Mouse (Mus musculus) naive thymus-derived CD4-positive, alpha-beta T cell, adult 2 months (primary cell): ENCODE measurements around the gene Tesk2.
"Not testable (repeated sequence)": the region's sequence is repeated elsewhere in the genome, so short reads cannot be mapped to it uniquely, and the experiment has no call there.

Experiments used
- DNase-seq: peaks from one replicate; pipeline ENCODE4 v3.0.0-alpha.2; 2011; ENCODE audit warnings: low read depth

Gene Tesk2

DNA sequence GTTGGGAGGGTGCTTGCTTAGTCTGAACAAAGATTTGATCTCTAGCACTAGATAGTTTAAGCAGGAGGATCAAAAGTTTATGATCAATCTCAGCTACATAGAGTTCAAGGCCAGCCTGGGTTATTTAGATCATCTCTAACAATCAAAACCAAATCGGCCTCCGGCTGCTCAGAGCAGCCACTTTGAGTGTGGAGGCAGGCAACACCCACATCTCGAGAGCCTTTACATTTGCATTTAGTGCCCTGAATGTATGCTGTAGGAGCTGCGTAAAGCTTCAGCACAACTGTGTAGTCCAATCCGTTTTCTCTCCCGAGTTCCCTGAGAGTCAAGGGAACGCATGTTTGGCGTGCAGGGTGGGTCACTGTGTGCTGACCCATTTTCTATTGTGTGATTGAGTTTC lies 71.7 kb downstream of the Tesk2 start:
- DNase-seq, result no peak

DNA sequence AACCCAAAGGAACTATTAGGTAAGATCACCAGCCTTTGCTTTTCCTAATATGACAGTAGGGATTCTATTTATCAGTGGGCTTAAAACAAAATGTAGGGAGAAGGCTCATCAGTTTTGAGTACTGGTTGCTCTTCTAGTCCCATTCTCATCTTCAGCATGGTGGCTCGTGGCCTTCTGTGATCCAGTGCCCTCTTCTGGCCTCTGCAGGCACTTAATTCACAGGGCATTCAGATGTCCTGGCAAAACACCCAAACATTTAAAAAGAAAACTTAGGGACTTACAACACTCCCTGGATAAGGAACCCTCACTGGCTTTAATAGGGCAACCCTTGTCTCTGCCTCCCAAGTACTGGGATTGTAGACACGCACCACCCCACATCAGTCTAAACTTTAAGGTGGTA lies 73.5 kb downstream of the Tesk2 start:
- DNase-seq, result no peak

DNA sequence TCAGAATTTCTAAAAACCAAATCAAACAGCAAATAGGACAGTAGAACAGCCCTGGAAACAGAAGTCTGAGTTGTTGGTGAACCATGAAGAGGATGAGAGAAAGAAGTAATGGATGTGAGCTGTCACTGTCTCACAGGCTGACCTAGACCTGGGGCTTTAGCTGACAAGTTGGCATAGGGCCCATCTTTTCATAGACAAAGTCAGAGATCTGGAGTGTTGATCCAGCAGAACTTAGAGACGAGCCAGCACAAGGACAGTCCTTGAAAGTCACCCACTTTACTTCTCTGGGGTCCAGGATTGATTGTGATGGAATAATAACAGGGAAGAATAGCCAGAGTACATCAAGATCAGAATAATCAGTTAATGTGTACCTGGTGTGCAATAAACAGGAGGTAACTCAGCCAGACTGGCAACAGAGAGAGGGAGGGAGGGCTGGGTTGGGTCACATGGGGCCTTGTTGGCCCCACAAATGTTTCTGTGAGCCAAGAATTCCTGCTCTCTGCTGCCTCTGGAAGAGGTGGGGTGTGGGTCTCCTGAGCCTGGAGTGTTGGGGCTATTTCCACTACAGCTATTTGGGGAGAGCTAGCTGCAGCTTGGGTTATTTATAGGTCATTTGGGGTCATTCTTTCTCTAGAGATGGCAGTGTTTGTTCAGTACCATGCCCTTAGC lies 75.8 kb downstream of the Tesk2 start:
- no peak for DNase-seq

DNA sequence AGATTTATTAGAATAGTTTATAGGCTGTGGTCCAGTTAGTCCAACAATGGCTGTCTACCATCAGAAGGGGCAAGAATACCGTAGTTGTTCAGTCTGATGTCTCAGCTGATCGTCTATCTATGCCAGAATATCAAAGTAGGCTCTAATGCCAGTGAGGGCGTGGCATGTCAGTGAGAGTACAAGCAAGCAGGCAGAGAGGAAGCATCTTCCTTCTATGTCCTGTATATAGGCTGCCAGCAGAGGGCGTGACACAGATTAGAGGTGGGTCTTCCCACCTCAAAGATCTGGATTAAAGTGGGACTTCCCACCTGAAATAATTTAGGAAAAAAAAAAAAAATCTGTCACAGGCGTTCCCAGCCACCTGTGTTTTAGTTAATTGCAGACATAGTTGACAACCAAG lies 79.2 kb downstream of the Tesk2 start:
- peak; percentile 56 for DNase-seq

DNA sequence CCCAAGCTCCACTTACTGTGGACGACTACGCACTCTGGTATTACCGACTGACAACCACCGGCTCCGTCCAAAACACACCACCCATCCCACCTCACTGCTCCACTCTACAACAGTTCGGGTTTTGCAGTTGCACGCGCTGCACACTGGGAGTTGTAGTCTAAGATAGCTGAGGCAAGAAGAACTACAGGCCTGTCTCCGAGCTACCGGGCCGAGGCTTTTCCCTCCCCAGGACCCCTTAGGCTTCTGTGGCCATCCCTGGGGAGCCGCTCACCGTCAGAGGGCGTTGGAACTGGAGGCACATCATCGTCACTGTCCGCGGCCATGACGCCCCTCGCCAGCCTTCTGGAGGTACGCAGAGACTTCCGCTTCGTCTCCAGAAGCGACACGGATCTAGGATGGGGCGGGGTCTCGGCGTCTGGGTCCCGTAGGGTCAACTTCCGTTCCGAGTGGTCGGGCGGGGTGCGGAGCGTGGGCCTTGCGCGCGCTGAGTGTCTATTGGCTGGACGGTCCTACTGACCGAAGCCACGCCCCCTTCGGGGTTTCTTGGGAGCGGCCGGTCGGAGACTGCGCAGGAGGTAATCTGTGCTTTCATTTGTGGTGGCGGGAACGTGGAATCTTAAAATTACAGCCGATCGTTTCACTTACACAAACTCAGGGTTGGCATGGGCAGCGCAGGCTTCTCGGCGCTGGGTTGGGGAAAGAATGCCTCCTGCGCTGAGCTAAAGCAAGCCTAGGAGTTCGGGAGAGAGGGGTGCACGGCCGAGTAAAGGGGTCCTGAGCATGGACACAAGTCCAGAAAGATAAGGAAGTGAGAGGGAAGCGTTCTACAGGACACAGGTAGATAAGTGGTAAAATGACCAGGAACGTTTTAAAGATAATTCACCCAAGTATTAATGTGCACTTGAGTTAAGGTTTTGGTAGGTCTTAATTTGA lies 86.7 kb downstream of the Tesk2 start, which contains the start of the genes Toe1 and Mutyh:
TSS of gene Toe1 (minus strand) at position 444 of the 933 bp plus-strand sequence.
TSS of gene Mutyh (plus strand) at position 527 of the 933 bp plus-strand sequence.
- peak; percentile 94 for DNase-seq

DNA sequence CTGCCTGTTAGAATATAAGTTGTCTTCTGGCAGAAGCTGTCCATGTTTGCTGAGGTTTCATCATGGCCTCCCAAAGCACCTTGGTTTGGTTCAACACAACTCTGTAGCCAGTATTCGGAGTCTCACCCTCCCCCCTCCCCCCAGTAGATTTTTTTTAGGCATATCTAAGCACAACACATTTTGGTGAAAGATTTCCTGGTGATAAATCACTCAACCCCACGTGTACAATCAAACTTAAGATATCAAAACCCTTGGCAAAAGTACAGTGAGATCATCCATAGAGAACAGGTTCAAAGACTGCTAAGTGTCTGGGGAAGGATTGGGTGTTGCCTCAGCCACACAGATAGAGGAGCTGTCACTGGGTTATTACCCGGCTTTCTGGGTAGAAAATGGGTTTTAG lies 90.3 kb downstream of the Tesk2 start:
- DNase-seq, result no peak

DNA sequence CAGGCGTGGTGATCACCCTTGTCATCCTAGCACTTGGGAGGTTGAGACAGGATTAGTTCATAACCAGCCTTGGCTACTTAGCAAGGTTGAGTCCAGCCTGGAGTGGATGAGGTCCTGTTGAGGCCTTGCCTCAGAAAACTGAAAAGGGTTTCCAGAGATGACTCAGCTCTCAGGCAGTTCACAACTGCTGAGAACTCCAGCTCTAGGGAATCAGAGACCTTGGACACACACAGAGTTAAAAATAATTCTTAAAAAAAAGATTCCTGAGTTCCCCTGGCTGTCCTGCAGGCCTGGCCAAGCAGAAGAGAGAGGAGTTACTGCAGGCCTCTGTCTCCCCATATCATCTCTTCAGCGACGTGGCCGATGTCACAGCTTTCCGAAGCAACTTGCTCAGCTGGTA lies 94.5 kb downstream of the Tesk2 start:
- no peak for DNase-seq

DNA sequence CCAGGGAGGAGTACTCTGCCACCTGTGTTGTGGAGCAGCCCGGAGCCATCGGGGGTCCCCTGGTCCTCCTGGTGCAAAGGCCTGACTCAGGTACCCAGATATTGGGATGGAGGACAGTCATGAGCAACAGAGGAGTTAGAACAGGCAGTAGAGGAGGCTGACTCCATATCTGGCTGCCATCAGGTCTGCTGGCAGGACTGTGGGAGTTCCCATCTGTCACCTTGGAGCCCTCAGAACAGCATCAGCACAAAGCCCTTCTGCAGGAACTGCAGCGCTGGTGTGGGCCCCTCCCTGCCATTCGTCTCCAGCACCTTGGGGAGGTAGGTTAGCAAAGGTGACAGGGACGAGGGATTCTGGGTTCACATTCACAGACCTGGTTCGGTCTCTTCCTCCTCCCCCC lies 96.7 kb downstream of the Tesk2 start:
- DNase-seq, result no peak

DNA sequence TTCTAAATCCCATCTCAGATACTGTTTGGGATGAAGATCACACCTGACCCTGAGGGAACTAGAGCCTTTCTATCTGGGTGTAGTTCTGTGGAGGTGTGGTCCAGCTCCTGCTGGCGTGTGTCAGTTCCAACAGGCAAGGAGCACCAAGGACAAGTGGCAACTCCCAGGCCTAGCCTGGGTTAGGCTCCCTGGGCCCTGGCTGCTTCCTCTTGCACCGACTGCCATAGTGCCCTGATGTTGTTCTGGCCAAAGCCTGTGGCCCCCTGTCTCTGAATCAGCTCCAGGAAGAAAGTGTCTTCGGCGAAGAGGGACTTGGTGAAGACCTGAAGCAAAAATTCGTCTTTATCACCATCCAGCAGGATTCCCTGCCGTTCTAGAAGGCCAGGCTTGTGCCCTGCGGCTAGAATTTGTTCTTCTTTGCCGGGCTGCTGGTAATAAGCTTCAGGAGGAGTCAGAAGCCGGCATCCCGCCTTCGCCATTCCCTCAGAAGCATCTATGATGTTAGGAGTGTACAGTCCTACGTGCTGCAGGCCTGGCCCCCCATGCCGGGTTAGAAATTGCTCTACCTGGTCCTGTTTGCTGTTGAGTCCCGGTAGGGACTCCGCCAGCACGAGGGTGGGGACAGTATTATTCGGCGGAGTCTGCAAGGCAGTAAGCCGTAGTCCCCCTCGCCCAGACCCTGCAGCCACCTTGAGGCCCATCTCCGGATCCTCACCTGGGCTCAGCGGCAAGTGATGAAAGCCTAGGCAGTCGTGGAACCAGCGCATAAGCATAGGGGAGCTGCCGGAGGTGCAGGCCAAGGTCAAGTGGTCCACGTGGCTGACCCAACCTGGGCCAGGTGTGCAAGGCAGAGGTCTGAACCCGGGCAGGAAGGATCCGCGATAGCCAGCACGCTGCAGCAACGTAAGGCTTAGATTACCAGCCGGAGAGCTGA lies 99.5 kb downstream of the Tesk2 start:
- DNase-seq, result no peak

DNA sequence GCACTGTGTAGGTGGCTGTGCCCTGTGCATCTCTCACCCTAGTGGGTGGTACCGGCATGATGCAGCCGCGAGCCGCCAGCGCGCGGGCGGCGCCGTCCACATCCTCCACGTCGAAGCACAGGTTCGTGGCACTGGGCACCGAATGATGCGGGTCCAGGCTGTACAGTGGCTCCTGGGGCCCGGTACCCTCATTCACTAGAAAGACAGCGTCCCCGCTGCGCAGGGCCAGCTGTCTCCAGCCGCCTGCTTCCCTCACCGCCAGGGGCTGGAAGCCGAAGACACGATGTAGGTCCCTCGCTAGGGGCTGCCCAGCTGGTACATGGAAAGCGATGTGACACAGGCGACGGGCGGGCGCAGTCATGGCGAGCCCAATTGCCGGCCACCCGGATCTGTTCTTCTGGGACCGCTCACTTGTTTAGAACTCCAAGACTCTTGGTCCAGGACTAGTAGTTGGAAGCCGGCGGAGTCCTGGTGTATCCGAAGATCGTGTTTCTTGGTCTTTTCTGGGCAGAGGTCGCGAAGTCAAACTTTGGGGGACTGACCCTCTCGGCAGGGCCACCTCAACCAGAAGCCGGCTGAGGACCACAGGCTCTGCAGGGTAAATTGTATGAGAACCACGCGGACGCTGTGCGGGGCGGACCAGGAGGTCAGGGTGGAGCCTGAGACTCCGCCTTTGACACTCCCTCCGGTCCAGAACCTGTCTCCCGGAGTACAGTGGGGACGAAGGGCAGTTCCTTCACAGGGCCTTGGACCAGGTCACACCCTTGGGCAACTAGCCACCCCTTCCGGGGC lies 100.3 kb downstream of the Tesk2 start:
- peak; percentile 64 for DNase-seq

DNA sequence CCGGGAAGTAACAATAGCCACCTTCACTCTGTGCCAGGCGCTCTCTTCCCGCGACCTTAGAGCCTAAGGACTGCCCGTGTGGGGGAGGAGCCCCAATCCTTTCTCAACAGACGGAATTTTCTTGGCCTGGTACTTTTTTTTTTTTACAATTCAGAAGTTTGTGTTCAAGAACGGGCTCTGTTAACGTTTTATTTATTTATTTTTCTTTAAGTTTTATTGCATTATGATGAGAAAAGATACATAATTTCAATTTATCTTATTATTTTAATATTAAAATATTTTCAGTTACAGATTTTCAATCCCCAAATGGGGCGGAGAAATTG lies 100.9 kb downstream of the Tesk2 start, which contains the start of gene Hpdl:
TSS of gene Hpdl (minus strand) at position 14 of the 323 bp plus-strand sequence.
- DNase-seq, result no peak

DNA sequence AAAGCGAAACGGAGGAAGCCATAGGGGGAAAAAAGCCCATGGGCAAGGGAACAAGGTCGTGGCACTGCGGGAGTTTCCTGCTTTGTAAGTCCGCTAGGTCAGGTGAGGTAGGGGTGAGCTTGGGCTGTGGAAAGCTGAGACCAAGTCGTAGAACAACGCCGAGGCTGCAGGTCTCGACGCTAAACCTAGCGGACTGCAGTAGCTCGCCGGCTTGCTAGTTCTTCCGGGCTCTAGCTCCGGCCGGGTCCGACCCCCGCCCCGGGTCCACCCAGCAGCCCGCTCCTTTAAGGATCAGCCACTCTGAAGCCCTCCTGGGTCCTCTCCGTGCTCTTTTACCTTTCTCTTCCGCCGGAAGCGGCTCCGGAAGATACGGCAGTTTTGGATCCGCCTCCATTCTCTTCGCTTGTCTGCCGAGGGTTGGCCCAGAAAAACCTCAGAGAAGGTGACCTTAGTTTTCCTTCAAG lies 103.8 kb downstream of the Tesk2 start:
- peak; percentile 81 for DNase-seq

DNA sequence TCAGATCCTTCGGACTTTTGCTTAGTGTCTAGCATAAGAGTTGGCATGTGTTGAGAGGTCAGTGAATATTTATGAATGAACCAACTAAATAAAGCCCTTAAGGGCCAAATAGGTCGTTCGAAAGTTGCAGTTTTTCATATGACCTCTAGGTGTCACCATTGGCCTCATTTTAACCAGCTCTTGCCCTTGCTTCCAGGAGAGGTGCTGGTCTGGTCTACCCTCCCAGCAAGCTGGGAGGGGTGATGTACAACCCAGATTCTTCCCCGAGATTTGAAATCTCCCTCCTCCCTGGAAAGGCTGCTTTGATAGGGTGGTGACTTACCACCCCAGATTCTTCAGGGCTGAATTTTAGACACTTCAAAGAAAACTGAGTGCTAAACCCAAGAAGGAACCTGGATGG lies 107.1 kb downstream of the Tesk2 start:
- peak; percentile 86 for DNase-seq

DNA sequence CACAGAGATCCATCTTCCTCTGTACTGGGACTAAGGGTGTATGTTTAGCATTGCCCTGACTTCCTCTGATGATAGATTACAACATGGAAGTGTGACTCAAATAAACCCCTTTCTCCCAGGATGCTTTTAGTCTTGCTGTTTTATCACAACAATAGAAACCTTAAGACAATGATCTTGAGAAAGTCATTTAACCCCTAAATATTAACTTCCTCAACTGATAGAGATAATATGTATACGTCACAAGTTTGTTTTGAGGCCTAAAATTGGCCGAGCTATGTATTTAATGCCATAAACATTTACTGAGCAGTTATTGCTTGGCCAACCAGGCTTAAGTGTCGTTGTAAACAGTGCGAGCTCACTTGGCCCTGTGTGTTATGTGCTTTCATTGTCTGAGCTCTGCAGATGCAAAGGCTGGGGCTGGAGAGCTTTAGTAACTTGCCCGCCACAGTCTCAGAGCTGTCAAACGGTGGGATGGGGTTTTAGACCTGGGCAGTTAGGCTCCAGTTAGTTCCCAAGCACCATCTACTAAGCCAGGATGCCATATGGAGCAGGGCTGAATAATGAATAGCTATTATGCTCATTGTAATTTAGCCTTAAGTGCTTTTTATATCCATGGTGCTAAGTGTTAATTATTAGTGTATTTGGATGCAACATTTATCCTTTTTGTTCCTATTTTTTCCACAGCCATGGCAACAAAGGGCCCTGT lies 108.8 kb downstream of the Tesk2 start:
- no peak for DNase-seq

DNA sequence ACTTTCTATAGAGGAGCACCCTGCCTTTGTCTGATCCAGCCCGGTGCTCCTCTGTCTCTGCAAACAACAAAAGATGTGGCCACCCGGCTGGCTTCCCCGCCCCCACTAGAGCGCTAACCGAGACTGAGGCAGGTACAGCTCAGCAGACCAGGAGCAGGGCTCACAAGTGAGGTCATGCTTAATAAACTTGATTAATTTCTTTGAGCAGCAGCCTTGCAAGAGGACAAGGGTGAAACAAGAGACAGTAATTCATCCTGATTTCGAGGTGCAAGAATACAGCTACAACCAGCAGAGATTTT lies 109.3 kb downstream of the Tesk2 start:
- no peak for DNase-seq

DNA sequence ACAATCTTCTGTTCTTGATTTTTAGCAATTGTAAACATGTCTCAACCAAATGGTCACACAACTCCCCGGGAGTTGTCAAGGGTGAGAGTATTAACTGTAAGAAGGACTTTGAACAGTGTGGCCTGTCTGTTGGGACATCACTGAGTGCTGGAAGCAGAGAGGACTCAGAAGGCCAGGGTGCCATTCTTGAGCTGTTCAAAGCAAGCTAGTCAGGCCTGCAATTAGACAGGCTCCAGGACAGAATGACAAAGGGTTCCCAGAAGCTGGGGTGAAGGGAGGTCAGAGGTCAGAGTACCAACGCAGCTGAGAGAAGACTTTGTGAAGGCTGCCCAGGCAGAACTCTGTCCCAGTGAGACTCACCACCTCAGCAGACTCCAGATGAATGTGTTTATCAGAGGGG lies 118.3 kb downstream of the Tesk2 start:
- DNase-seq, result no peak

DNA sequence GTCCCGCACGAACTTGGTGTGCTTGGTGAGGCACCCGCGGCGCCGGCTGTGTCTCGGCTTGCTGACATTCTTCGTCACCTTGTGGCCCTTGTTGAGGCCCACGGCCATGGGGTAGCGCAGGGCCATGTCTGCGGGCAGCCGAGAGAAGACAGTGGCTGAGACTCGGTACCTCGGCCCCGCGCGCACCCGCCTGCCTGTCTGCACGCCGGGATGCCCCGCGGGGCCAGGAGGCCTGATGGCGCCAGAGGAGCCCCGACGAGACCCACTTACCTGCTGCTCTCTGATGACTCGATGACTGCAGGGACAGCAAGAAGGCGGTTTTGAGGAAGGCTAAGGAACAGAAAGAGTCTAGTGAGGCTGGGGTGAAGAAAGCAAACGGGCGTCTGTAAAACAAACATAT lies 119.3 kb downstream of the Tesk2 start:
- not testable (repeated sequence) for DNase-seq

DNA sequence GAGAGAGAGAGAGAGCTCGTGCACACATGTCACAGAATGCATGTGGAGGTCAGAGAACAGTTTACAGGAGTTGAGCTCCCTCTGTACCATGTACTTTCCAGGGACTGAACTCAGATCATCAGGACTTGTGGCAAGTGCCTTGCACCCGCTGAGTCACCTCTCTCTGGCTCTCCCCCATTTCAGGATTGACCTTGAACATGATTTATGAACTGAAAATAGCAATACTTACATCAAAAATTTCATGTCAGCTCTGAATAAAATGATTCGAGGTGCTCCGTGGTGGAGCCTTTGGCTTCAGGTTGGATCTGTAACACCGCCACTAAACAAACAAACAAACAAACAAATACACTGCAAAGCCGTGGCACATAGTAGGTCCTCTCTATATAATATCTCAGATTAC lies 120.1 kb downstream of the Tesk2 start:
- DNase-seq, result no peak

DNA sequence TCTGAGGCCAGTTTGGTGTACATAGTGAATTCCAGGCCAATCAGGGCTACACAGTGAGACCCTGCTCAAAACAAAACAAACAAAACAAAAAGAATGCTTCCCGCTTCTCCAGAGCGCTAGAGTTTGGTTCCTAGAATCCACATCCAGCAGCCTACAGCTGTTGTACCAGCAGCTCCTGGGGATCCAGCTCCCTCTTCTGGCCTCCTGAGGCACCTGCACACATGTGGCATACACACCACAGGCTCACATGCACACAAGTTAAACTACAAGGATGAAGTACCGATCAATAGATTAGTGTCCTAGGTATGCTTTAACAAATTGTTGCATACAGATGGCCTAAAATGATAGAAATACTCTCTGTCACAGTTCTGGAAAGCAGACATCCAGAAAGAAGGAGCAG lies 123.6 kb downstream of the Tesk2 start:
- no peak for DNase-seq

DNA sequence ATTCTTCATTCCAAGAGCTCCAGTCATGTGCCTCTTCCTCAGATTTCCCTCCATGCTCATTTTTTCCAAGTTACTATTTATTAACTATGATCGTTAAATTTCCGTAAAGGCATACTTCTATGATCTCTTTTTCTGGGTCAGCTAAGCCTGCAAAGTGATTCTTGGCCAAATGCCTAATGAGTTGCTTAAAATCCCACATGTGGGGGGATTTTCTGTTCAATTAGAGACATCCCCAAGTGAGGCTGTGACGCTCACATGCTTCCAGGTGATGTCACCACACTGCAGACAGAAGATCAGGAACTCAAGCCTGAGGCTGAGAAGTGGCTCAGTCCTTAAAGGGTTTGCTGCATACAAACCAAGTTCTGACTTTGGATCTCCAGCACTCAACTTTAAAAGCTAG lies 129.2 kb downstream of the Tesk2 start:
- no peak for DNase-seq

DNA sequence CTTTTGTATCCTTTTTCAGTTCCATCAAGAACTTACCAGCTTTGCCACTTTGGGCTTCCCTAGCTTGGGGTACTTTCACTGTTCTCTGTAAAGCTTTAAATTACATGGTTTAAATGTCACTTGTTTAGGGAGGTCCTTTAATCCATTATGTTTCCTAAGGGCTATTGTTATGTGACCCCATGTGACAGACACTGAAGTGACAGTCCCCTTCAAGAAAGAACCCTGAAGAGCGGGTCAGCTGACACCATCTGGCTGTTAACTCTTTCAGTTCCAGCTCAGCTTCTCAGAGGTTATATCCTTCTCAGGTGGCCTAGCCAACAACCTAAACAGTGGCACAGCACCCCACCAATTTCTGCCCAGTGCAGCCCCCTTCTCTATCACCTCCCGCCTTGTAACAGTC lies 133.5 kb downstream of the Tesk2 start:
- DNase-seq, result no peak
